Mouse (Mus musculus) lung, adult 2 months (tissue): Measurements from ENCODE around the gene Neil3. TPM values are rescaled to one million over a fixed set of nuclear protein-coding genes. Genes with fewer than 3 reads are reported as not detected.
"Not testable (repeated sequence)": the region's sequence is repeated elsewhere in the genome, so short reads cannot be mapped to it uniquely, and the experiment has no call there.

Experiments
- DNase-seq: peaks from one replicate; pipeline ENCODE4 v3.0.0; 2022
- H3K4me1 ChIP-seq: fragments of 200-500 bp; 2 replicates; pipeline ENCODE4 v1.6.1; 2011; ENCODE audit warnings: low read length; ENCODE audit not compliant: control insufficient read depth, insufficient read depth
- H3K4me3 ChIP-seq: fragments of 200-500 bp; replicated peaks from 2 replicates; pipeline ENCODE3; 2011; ENCODE audit warnings: low read depth, mild to moderate bottlenecking, control low read depth, low read length; ENCODE audit errors: extremely low read depth
- CTCF ChIP-seq: fragments of 200-500 bp; IDR thresholded peaks from 2 replicates; pipeline ENCODE4 v1.5.1; 2011; ENCODE audit warnings: mild to moderate bottlenecking, low read length, control low read depth; ENCODE audit not compliant: insufficient read depth
- WGBS: fragments of 180-500 bp; shearing (Covaris S2); methylation state at CpG from one replicate; pipeline ENCODE4 v1.1.7; 2018; 5-methylcytosine and 5-hydroxymethylcytosine counted together
- polyA plus RNA-seq: library from polyadenylated mRNA; depleted of rRNA; stranded (reverse); fragments of >200 nt; gene quantifications from 2 replicates; pipeline ENCODE4 v1.2.3, GENCODE M21; 2012; rRNA removed

Gene Neil3
- polyA plus RNA-seq, 1 experiment = 0.41 TPM

- no peak for DNase-seq
- no peak for TF ChIP-seq CTCF
- WGBS = 79% methylated on average over 2 of the region's 2 CpGs
- H3K4me3 ChIP-seq = no peak overlapping the region
- no peaks in the 10 kb centered on the region for H3K4me1 ChIP-seq
Observed at GRCm38 (mm10) chr8:53539585-53539984, 99.3 kb downstream of the Neil3 start.

- 84% methylated on average over 3 of the region's 3 CpGs for WGBS
- DNase-seq, H3K4me3 ChIP-seq, H3K4me1 ChIP-seq: not testable (repeated sequence)
Observed at GRCm38 (mm10) chr8:53538049-53538448, 100.8 kb downstream of the Neil3 start.

Other genes starting within 250 kb of the Neil3 start
- 3.6 and 6.1 TPM in 2 replicates for gene Aga, start 127.3 kb downstream of the Neil3 start, polyA plus RNA-seq